30 mouse cellular contexts compared by ENCODE assay signal in genomic region chr16:37550981-37551380, GRCm38 (mm10). TPM values are rescaled to one million over a fixed set of nuclear protein-coding genes. Genes with fewer than 3 reads are reported as not detected.
"Had no signal": no experiment of that assay in that cellular context is flagged by ENCODE, and none has a peak within 500 bp of the region (broad histone marks: within the 10 kb centered on the region; RNA-seq: fewer than 3 reads in every experiment).

No protein-coding gene starts in this region.

- H3K9ac ChIP-seq: limb, embryonic 13.5 days; liver, embryonic 12.5 days; liver, embryonic 15.5 days; lung, embryonic 15.5 days; midbrain, embryonic 13.5 days had no signal

- H3K36me3 ChIP-seq: limb, embryonic 13.5 days; liver, embryonic 12.5 days; liver, embryonic 15.5 days; lung, embryonic 15.5 days; midbrain, embryonic 13.5 days had no signal

- H3K27ac ChIP-seq: layer of hippocampus, adult 2 months; limb, embryonic 10.5 days; limb, embryonic 13.5 days; liver, embryonic 12.5 days; liver, embryonic 15.5 days; lung, embryonic 15.5 days; midbrain, embryonic 10.5 days; midbrain, embryonic 13.5 days; stomach, postnatal 0 days had no signal

- H3K4me1 ChIP-seq: limb, embryonic 10.5 days; limb, embryonic 13.5 days; liver, embryonic 15.5 days; lung, embryonic 15.5 days had no signal

- H3K4me3 ChIP-seq: layer of hippocampus, adult 2 months; limb, embryonic 10.5 days; limb, embryonic 13.5 days; liver, embryonic 12.5 days; liver, embryonic 15.5 days; lung, embryonic 15.5 days; megakaryocyte, embryonic 14.5 days; midbrain, embryonic 10.5 days; midbrain, embryonic 13.5 days; myocyte had no signal

- H3K9me3 ChIP-seq: limb, embryonic 10.5 days; limb, embryonic 13.5 days; liver, embryonic 12.5 days; liver, embryonic 15.5 days; lung, embryonic 15.5 days; megakaryocyte, embryonic 14.5 days; midbrain, embryonic 10.5 days; midbrain, embryonic 13.5 days had no signal

- H3K27me3 ChIP-seq: limb, embryonic 13.5 days; liver, embryonic 12.5 days; liver, embryonic 15.5 days; lung, embryonic 15.5 days; megakaryocyte, embryonic 14.5 days; midbrain, embryonic 13.5 days had no signal

- H3K4me2 ChIP-seq: limb, embryonic 13.5 days; liver, embryonic 12.5 days; liver, embryonic 15.5 days; lung, embryonic 15.5 days; midbrain, embryonic 13.5 days had no signal

- DNase-seq: kidney, postnatal 14 days; kidney, postnatal 4 days; layer of hippocampus, adult 9-11 months; liver; lung, adult 18-20 months; lung, postnatal 10 days; lung, postnatal 36 days; right cerebral cortex, adult 18-20 months; right cerebral cortex, postnatal 14 days; right cerebral cortex, postnatal 4 days; thymus, adult 18-20 months; thymus, postnatal 36 days had no signal

- ATAC-seq: liver, embryonic 12.5 days; midbrain, embryonic 13.5 days; midbrain, embryonic 16.5 days had no signal

RNA-seq across cellular contexts. Expression of gene Hgd, which starts 29.0 kb away (rescaled TPM):
- total RNA-seq: layer of hippocampus, adult 2 months; layer of hippocampus, postnatal 25 days; left cerebral cortex, adult 18-20 months; left cerebral cortex, postnatal 25 days; monocyte, adult 5-6 weeks had no signal
- polyA plus RNA-seq: neural tube, embryonic 14.5 days; stomach, embryonic 14.5 days had no signal
